Mouse (Mus musculus): Measurements from ENCODE around the gene Lipe. TPM values are rescaled to one million over a fixed set of nuclear protein-coding genes. Genes with fewer than 3 reads are reported as not detected.
"Not testable (repeated sequence)": the region's sequence is repeated elsewhere in the genome, so short reads cannot be mapped to it uniquely, and the experiment has no call there.

Gene Lipe
- 10 to 100 TPM in 2 of 3 experiments, 1 to 10 TPM in 1; 9.0 to 11.0 (median 10.1) TPM for polyA plus RNA-seq (2017; shearing (Covaris generic))

DNA sequence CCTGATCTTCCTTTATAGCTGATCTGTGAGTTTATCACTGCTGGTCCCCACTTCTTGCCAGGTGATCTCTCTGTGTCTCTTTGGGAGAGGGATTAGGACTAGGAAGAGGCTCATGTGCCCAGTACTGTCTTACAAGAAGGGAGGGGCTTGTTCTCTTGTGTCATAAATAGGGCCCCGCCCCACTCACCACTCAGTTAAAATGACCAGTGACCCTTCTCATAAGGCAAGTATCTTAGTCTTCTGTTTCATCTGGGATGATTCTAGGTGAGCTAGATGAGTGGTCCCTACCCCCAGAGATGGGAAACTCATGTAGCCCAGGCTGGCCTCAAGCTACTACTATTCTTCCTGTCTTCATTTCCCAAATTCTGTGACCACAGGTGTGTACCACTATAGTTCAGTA is at the start of gene Lipe:
Lipe (minus strand) TSS at position 101 of the 400 bp plus-strand sequence.
- ATAC-seq, result no peak

- ATAC-seq, result no peak
Observed at GRCm38 (mm10) chr7:25440816-25441153, 42.3 kb upstream of the Lipe start.

DNA sequence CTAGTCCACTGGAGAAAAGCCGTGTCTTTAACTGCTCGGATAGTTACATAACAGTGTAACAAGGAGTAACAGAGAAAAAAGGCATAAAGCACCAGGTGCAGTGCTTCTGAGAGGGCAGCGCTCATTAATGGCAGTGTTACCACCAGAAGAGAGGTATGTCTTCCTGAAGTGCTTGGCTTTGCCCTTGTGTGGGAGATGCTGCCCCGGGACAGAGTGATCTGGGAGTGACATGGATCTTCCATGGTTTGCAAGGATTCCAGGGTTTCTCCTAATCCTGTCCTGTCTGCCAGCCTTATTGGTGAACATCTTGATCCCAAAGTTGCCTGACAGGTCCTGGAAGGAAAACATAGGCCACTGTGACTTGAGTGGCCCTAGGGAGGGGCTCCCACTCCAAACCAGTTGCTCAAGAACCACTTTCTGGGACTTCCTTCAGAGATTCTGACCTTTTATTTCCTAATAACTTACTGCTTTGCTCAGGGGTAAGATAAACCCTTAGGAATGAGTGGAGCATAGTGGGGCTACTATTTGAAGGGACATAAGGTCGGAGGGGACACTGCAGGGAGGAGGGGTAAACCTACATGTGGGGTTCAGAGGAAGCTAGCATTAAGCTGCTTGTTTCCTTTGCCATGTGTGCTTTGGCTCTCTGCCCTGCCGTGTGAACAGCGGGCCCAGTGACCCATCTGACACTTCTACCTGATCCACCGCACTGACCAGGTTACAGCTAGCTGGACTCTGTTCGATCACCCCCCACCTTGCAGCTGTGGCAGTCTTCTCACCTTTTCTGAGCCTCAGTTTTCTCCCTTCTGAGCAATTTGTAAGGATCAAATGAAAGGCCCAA is 41.7 kb upstream of the Lipe start:
- ATAC-seq, result no peak

GRCm38 (mm10) chr7:25439124-25439822 is 40.8 kb upstream of the Lipe start:
- no peak for ATAC-seq

- no peak for ATAC-seq
Observed at GRCm38 (mm10) chr7:25436704-25437103, 38.2 kb upstream of the Lipe start.

GRCm38 (mm10) chr7:25436226-25436625 is 37.7 kb upstream of the Lipe start:
- no peak for ATAC-seq

- ATAC-seq, result no peak
Observed at GRCm38 (mm10) chr7:25435546-25435851, 37.0 kb upstream of the Lipe start.

DNA sequence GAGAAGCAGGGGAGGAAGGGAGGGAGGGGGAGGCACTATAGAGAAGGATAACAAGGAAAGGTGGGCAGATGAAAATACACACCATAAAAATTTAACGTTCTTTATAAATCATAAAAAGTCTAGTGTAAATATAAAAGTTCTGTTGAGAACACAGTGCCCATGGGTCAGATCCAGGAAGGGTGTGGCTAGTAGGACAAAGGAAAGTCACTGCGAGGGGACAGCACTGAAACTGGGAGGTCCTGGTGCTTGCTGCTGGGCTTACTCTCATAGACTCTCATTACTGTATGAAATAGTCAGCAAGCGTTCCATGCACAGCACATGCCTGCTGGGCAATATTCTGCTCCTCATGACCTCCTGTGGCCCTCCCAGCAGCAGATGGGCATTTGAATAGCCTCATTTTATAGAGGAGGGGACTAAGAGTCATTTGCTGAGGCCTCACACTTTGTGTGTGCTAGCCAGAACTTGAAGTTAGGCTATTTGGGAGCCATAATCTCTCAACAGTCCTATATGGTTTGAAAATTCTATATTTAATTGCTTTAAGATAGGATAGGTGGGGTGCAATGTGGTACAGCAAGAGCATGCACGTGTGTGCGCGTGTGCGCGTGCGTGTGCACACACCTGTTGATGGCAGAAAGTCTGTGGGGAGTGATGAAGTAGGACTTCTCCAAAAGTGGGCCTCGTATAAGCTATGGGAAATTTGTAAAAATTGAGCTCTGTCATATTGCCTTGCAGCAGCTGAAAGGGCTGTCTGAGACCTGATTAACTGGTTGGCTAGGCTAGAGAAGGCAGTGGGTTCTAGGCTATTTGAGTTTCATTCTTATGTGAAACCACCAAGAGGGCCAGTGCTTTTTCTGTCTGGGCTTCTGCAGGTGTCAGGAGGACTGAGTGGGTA is 36.4 kb upstream of the Lipe start:
- ATAC-seq, result no peak

- no peak for ATAC-seq
Observed at GRCm38 (mm10) chr7:25433781-25434560, 35.5 kb upstream of the Lipe start.

- no peak for ATAC-seq
Observed at GRCm38 (mm10) chr7:25433007-25433541, 34.6 kb upstream of the Lipe start.

GRCm38 (mm10) chr7:25432381-25432780 is 33.9 kb upstream of the Lipe start:
- no peak for ATAC-seq

GRCm38 (mm10) chr7:25429886-25430784 is 31.6 kb upstream of the Lipe start:
- ATAC-seq, result no peak

GRCm38 (mm10) chr7:25428321-25428720 is 29.8 kb upstream of the Lipe start:
- ATAC-seq, result no peak

DNA sequence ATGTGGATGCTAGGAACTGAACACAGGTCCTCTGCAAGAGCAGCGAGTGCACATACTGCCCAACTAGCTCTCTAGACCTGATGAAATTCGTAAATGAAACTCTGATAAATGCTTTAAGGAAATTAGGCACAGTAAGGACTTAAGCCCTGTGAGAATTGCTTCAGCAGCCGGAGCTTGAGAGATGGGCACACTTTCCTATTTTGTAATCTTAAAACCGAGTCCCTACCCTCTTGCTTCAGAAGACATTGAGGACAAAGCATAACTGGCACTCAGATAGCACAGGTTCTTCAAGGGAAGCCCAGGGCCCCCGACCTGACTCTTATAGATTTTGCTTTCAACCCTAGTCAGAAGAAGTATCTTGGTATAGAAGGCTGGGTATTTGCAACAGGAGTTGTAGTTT is 28.6 kb upstream of the Lipe start:
- no peak for ATAC-seq

DNA sequence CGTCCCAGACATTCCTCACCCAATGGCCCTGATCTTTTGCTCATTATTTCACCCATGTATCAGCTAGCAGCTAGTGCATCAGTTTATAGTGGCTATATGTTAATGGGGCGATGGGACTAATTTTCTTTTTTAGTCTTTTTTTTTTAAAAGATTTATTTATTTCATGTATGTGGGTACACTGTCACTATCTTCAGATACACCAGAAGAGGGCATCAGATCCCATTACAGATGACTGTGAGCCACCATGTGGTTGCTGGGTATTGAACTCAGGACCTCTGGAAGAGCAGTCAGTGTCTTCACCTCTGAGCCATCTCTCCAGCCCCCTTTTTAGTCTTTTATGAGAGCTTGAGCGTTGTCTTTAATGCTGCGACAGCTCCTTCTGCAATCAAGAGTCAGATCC is 27.9 kb upstream of the Lipe start:
- ATAC-seq, result not testable (repeated sequence)

DNA sequence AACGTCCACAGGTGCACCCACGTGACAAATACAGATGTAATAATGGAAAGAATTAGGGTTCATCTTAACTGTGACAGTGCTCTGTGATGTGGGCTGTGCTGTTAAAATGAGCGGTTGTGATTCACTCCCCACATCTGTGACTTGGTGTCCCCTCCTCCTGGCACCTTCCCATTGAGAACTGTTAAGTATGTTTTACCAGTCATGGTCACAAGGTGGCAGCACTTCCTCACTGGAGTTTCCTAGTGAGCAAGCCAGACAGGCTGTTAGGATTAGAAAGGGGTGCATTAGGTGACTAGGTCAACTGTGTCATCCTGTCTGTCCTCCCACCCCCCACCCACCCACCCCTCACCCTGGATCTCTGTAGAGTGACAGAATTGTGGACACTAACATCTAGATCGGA is 25.9 kb upstream of the Lipe start:
- no peak for ATAC-seq

DNA sequence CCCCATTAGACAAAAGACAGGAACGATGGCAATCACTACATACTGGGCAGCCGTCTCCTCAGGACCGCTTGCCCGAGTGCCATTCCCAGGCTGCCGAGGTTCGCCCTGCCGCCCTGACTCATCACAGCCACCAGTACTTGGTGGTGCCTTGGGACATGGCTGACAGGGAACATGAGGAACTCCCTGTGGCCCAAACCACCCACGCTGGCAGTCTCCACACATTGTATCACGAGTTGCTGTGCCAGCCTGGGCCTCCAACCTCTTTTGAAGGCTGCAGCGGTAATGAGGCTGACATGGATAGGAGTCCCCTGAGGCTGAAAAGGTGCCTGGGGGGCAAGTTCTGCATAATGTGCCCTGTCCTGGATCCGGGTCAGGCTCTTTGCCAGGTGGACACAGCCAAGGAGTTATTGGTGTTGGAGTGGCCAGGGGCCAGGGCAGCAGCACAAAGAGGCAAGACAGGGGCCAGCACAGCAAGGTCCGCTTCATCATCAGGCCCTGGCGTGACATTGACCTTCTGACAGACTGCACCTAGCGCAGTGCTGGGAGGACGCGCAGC is 23.9 kb upstream of the Lipe start:
- no peak for ATAC-seq

DNA sequence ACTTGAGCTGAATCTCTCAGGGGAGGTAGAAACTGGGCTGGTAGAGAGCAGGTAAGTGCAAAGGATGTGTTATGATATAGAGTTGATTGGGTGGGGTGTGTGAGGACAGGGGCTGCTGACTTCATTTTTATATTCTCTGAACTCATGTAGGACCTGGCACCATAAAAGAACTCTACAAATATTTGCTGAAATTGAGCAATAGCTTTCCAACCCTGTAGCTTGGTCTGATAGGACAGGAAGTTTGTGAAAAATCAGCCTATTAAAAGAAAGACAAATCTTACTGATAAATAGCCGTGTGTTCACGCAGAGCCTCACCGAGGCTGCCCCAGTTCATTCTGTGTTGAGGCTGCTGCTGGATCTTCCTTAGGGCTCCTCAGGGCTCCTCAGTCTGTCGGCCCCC is 21.4 kb upstream of the Lipe start:
- ATAC-seq, result no peak

- ATAC-seq, result no peak
Observed at GRCm38 (mm10) chr7:25419536-25419935, 21.0 kb upstream of the Lipe start.

DNA sequence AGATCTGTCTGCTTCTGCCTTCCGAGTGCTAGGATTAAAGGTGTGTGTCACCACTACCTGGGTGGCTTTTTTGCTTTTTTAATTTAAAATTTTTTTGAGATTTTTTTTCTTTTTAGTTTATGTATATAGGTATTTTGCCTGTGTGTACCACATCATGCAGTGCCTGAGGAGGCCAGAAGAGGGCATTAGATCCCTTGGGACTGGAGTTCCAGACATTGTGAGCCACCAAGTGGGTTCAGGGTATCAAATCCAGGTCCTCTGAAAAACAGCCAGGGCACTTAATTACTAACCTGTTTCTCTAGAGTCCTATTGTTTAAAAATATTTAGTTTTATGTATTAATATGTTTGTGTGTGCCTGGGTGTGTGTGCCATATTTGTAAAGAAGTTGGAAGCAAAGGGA is 19.1 kb upstream of the Lipe start:
- no peak for ATAC-seq
